Mouse (Mus musculus) hindbrain, embryonic 10.5 days (tissue): ENCODE measurements at regions not wholly inside any gene's neighbourhood (a gene's known extent, or its start where the extent isn't known, plus 50 kb on each side); places are given as distances from the start of the nearest gene placed in this dataset.
"Not testable (repeated sequence)": the region's sequence is repeated elsewhere in the genome, so short reads cannot be mapped to it uniquely, and the experiment has no call there.

Experiments
- DNase-seq: peaks from one replicate; pipeline ENCODE4 v3.0.0-alpha.2; 2017; ENCODE audit warnings: low spot score
- H3K27ac ChIP-seq: fragments of 300-500 bp; sonication (generic); 2 replicates; pipeline ENCODE4 v1.5.1; 2016; ENCODE audit warnings: mild to moderate bottlenecking, moderate library complexity
- H3K27me3 ChIP-seq: fragments of 300-500 bp; sonication (generic); 2 replicates; pipeline ENCODE4 v1.6.1; 2016; ENCODE audit warnings: mild to moderate bottlenecking; ENCODE audit not compliant: poor library complexity, insufficient read depth, severe bottlenecking
- H3K36me3 ChIP-seq: fragments of 300-500 bp; sonication (generic); 2 replicates; pipeline ENCODE4 v1.6.1; 2016; ENCODE audit warnings: mild to moderate bottlenecking, moderate library complexity
- H3K4me1 ChIP-seq: fragments of 300-500 bp; sonication (generic); replicated peaks from 2 replicates; pipeline ENCODE4 v1.6.1; 2016; ENCODE audit warnings: mild to moderate bottlenecking
- H3K4me3 ChIP-seq: fragments of 300-500 bp; sonication (generic); 2 replicates; pipeline ENCODE4 v1.5.1; 2016; ENCODE audit warnings: mild to moderate bottlenecking, moderate library complexity
- H3K9me3 ChIP-seq: fragments of 300-500 bp; sonication (generic); 2 replicates; pipeline ENCODE4 v1.6.1; 2016; ENCODE audit warnings: mild to moderate bottlenecking, moderate library complexity
- WGBS: fragments of 180-500 bp; shearing (Covaris S2); methylation state at CpG from one replicate; pipeline ENCODE4 v1.1.7; 2016; 5-methylcytosine and 5-hydroxymethylcytosine counted together

GRCm38 (mm10) chr4:29431493-29431892, 618.6 kb downstream of the Epha7 start:
- H3K36me3 ChIP-seq, H3K27ac ChIP-seq, DNase-seq, H3K27me3 ChIP-seq, H3K4me3 ChIP-seq, H3K4me1 ChIP-seq, H3K9me3 ChIP-seq: not testable (repeated sequence)
- WGBS, result 82% methylated on average over 4 of the region's 4 CpGs

GRCm38 (mm10) chr4:29463329-29463728, 650.4 kb downstream of the Epha7 start:
- H3K9me3 ChIP-seq, result no peaks in the 10 kb centered on the region
- H3K36me3 ChIP-seq, result no peaks in the 10 kb centered on the region
- WGBS, result 83% methylated on average over 5 of the region's 5 CpGs
- no peak overlapping the region for H3K27ac ChIP-seq
- DNase-seq, result no peak
- H3K4me3 ChIP-seq, result no peak overlapping the region
- H3K4me1 ChIP-seq, result no peaks in the 10 kb centered on the region
- H3K27me3 ChIP-seq, result no peaks in the 10 kb centered on the region

- 79% methylated on average over 2 of the region's 2 CpGs for WGBS
- H3K27ac ChIP-seq, result no peak overlapping the region
- H3K4me3 ChIP-seq, result no peak overlapping the region
- no peak for DNase-seq
- H3K27me3 ChIP-seq, result no peaks in the 10 kb centered on the region
- H3K36me3 ChIP-seq, result no peaks in the 10 kb centered on the region
- no peaks in the 10 kb centered on the region for H3K4me1 ChIP-seq
- H3K9me3 ChIP-seq, result no peaks in the 10 kb centered on the region
These were observed 653.4 kb downstream of the Epha7 start for GRCm38 (mm10) chr4:29466315-29466714.

- no peak for DNase-seq
- H3K36me3 ChIP-seq, result no peaks in the 10 kb centered on the region
- 80% methylated on average over 2 of the region's 2 CpGs for WGBS
- no peaks in the 10 kb centered on the region for H3K4me1 ChIP-seq
- H3K4me3 ChIP-seq, result no peak overlapping the region
- no peaks in the 10 kb centered on the region for H3K27me3 ChIP-seq
- H3K9me3 ChIP-seq, result no peaks in the 10 kb centered on the region
- no peak overlapping the region for H3K27ac ChIP-seq
These were observed 667.6 kb downstream of the Epha7 start for GRCm38 (mm10) chr4:29480384-29481092.

- Histone ChIP-seq H3K27me3 (no peaks in the 10 kb centered on the region), H3K4me3 (no peak overlapping the region), H3K27ac (no peak overlapping the region), H3K4me1 (no peaks in the 10 kb centered on the region), H3K36me3 (no peaks in the 10 kb centered on the region), H3K9me3 (no peaks in the 10 kb centered on the region)
- DNase-seq, result no peak
- WGBS, result 57% methylated on average over 1 of the region's 1 CpGs
These were observed 668.3 kb downstream of the Epha7 start for GRCm38 (mm10) chr4:29481093-29481715.

GRCm38 (mm10) chr4:29482407-29482806, 669.5 kb downstream of the Epha7 start:
- WGBS, result 89% methylated on average over 2 of the region's 2 CpGs
- no peaks in the 10 kb centered on the region for H3K9me3 ChIP-seq

GRCm38 (mm10) chr4:29500844-29501243, 687.9 kb downstream of the Epha7 start:
- Histone ChIP-seq H3K36me3 (no peaks in the 10 kb centered on the region), H3K27ac (no peak overlapping the region), H3K9me3 (no peaks in the 10 kb centered on the region), H3K27me3 (no peaks in the 10 kb centered on the region), H3K4me1 (no peaks in the 10 kb centered on the region), H3K4me3 (no peak overlapping the region)
- DNase-seq, result no peak
- 90% methylated on average over 1 of the region's 1 CpGs for WGBS

More at GRCm38 (mm10) chr4:29482407-29482806, 669.5 kb downstream of the Epha7 start:
- DNase-seq, result no peak
- no peaks in the 10 kb centered on the region for H3K4me1 ChIP-seq
- no peak overlapping the region for H3K27ac ChIP-seq
- H3K4me3 ChIP-seq, result no peak overlapping the region
- H3K36me3 ChIP-seq, result no peaks in the 10 kb centered on the region
- no peaks in the 10 kb centered on the region for H3K27me3 ChIP-seq

- no peaks in the 10 kb centered on the region for H3K4me1 ChIP-seq
- peak; percentile 2 for DNase-seq
These were observed 712.1 kb downstream of the Epha7 start for GRCm38 (mm10) chr4:29525051-29525450.

GRCm38 (mm10) chr4:29525769-29526658, 713.1 kb downstream of the Epha7 start:
- Histone ChIP-seq H3K4me3 (no peak overlapping the region), H3K9me3 (no peaks in the 10 kb centered on the region), H3K27ac (no peak overlapping the region), H3K27me3 (no peaks in the 10 kb centered on the region), H3K4me1 (no peaks in the 10 kb centered on the region), H3K36me3 (no peaks in the 10 kb centered on the region)
- WGBS, result 85% methylated on average over 5 of the region's 5 CpGs
- DNase-seq, result no peak

More at GRCm38 (mm10) chr4:29525051-29525450, 712.1 kb downstream of the Epha7 start:
- Histone ChIP-seq H3K36me3 (no peaks in the 10 kb centered on the region), H3K27ac (no peak overlapping the region), H3K27me3 (no peaks in the 10 kb centered on the region), H3K4me3 (no peak overlapping the region), H3K9me3 (no peaks in the 10 kb centered on the region)
- WGBS, result 58% methylated on average over 4 of the region's 4 CpGs
